Mouse (Mus musculus) urinary bladder, postnatal 10 days (tissue): ENCODE measurements around the gene Mageb2.
"Not testable (repeated sequence)": the region's sequence is repeated elsewhere in the genome, so short reads cannot be mapped to it uniquely, and the experiment has no call there.

ENCODE experiments used
- DNase-seq: peaks from one replicate; pipeline ENCODE4 v3.0.0; 2022; ENCODE audit warnings: low spot score

The Mageb2 gene

DNA sequence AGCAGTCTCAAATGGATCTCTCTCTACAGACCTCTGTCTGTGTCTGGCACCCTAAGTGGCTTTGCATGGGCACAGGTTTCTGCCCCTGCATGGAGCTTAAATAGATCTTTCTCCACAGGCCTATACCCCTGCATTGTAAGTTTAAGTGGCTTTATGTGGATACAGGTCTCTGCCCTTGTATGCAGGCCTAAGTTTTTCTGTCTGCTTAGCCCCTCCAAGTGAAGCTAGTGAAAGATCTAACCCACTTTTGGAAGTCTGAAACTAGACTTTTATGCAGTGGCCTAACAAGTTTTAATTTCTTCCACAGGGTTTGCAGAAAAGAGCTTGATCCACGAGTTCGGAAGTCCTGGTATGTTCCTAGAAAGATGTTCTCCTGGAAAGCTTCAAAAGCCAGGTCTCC is at the start of gene Mageb2:
TSS of gene Mageb2 (plus strand) at position 301 of the 400 bp plus-strand sequence.
- DNase-seq, result not testable (repeated sequence)

DNA sequence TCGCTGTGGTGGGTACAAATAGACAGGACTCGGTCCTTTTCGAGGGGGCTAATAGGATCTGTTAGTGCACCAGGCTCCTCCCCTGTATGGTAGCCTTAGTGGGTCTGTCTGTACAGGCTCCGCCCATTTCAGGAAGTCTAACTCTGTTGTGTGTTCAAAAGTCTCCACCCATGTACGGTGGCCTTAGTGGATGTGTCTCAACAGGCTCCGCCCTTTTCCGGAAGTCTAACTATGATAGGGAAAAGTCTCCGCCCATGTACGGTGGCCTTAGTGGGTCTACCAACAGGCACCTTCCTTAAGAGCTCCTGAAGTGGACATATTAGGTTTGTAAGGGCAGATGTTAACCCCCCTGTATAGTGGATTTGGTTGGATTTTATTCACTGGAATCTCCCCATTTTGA is 18.2 kb upstream of the Mageb2 start:
- not testable (repeated sequence) for DNase-seq
